Mouse (Mus musculus) CH12.LX (cell line): ENCODE data around the gene Efcab5. TPM values are rescaled to one million over a fixed set of nuclear protein-coding genes. Genes with fewer than 3 reads are reported as not detected.

Experiments used
- DNase-seq: peaks from one replicate; pipeline ENCODE4 v3.0.0-alpha.2; 2013; ENCODE audit errors: extremely low read depth
- H3K27ac ChIP-seq: 2 replicates; pipeline ENCODE4 v1.5.1; 2012; ENCODE audit warnings: low read depth, mild to moderate bottlenecking, control low read depth, moderate library complexity; ENCODE audit not compliant: insufficient read depth
- H3K27me3 ChIP-seq: replicated peaks from 2 replicates; pipeline ENCODE3; 2012; ENCODE audit warnings: inconsistent platforms
- H3K36me3 ChIP-seq, 2 experiments: replicated peaks in 1 of 2; 2 replicates each; pipeline versions ENCODE3 to v1.6.1; 2012; ENCODE audit warnings: inconsistent platforms in 1 of 2, low read length in 1 of 2, mild to moderate bottlenecking in 1 of 2, mixed read lengths in 1 of 2, moderate library complexity in 1 of 2; ENCODE audit not compliant: control insufficient read depth in 1 of 2, insufficient read depth in 1 of 2
- H3K4me1 ChIP-seq, 2 experiments: 2 replicates each; pipeline ENCODE4 v1.6.1; 2012; ENCODE audit warnings: inconsistent platforms in 1 of 2, moderate library complexity in 1 of 2; ENCODE audit not compliant: insufficient read depth in 2 of 2, control insufficient read depth in 1 of 2
- H3K4me2 ChIP-seq: 2 replicates; pipeline ENCODE4 v1.6.1; 2012; ENCODE audit warnings: low read depth, mild to moderate bottlenecking, control low read depth; ENCODE audit not compliant: poor library complexity, insufficient read depth, severe bottlenecking
- H3K4me3 ChIP-seq, 3 experiments: fragments of 150-350 bp in 1 of 3; sonication (generic) in 1 of 3; replicated peaks in 1 of 3; 2 replicates each; pipeline versions ENCODE3 to v1.5.1; 2011 to 2012; ENCODE audit warnings: low read depth in 2 of 3, low read length in 2 of 3, mild to moderate bottlenecking in 2 of 3, moderate library complexity in 2 of 3, control low read depth in 1 of 3, improper control_type of control experiment in 1 of 3, inconsistent platforms in 1 of 3, mixed read lengths in 1 of 3; ENCODE audit not compliant: poor library complexity in 1 of 3
- H3K79me2 ChIP-seq: replicated peaks from 2 replicates; pipeline ENCODE4 v1.6.1; 2012; ENCODE audit warnings: mild to moderate bottlenecking, moderate library complexity; ENCODE audit not compliant: control insufficient read depth, poor library complexity, insufficient read depth, severe bottlenecking; ENCODE audit errors: extremely low read depth
- H3K9ac ChIP-seq: 2 replicates; pipeline ENCODE4 v1.6.1; 2012; ENCODE audit warnings: low read depth, mild to moderate bottlenecking, control low read depth, moderate library complexity; ENCODE audit not compliant: insufficient read depth
- H3K9me3 ChIP-seq: replicated peaks from 2 replicates; pipeline ENCODE3; 2012; ENCODE audit warnings: low read length, inconsistent platforms, mixed read lengths
- CHD1 ChIP-seq: IDR thresholded peaks from 2 replicates; pipeline ENCODE4 v1.6.1; 2012; ENCODE audit warnings: low read depth, low read length, improper control_type of control experiment, inconsistent platforms
- CHD2 ChIP-seq: IDR thresholded peaks from 2 replicates; pipeline ENCODE4 v1.6.1; 2011; ENCODE audit warnings: low read length, improper control_type of control experiment
- CTCF ChIP-seq, 2 experiments: IDR thresholded peaks in 1 of 2; conservative IDR thresholded peaks in 1 of 2; 2 replicates each; pipeline ENCODE4 v1.5.1; 2011 to 2012; ENCODE audit warnings: low read depth in 2 of 2, low read length in 2 of 2, improper control_type of control experiment in 1 of 2, inconsistent platforms in 1 of 2, mild to moderate bottlenecking in 1 of 2, moderate library complexity in 1 of 2
- E2F4 ChIP-seq: IDR thresholded peaks from 2 replicates; pipeline ENCODE4 v1.6.1; 2011; ENCODE audit warnings: low read depth, low read length, improper control_type of control experiment; ENCODE audit not compliant: insufficient replicate concordance
- HCFC1 ChIP-seq: IDR thresholded peaks from 2 replicates; pipeline ENCODE4 v1.6.1; 2012; ENCODE audit warnings: low read depth, mild to moderate bottlenecking, inconsistent platforms, low read length, improper control_type of control experiment
- IRF4 ChIP-seq: IDR thresholded peaks from 2 replicates; pipeline ENCODE4 v1.6.1; 2014; ENCODE audit warnings: low read depth, mild to moderate bottlenecking, inconsistent platforms, low read length, improper control_type of control experiment
- KAT2A ChIP-seq: IDR thresholded peaks from 2 replicates; pipeline ENCODE4 v1.6.1; 2012; ENCODE audit warnings: low read length, improper control_type of control experiment, inconsistent platforms; ENCODE audit not compliant: insufficient replicate concordance
- MAFK ChIP-seq: IDR thresholded peaks from 2 replicates; pipeline ENCODE4 v1.6.1; 2011; ENCODE audit warnings: low read length, improper control_type of control experiment; ENCODE audit not compliant: insufficient replicate concordance
- MAZ ChIP-seq: IDR thresholded peaks from 2 replicates; pipeline ENCODE4 v1.6.1; 2012; ENCODE audit warnings: low read depth, mild to moderate bottlenecking, inconsistent platforms, low read length, improper control_type of control experiment, moderate library complexity
- MXI1 ChIP-seq: IDR thresholded peaks from 2 replicates; pipeline ENCODE4 v1.6.1; 2011; ENCODE audit warnings: mild to moderate bottlenecking, low read depth, low read length, improper control_type of control experiment
- MYC ChIP-seq: IDR thresholded peaks from 2 replicates; pipeline ENCODE4 v1.6.1; 2011; ENCODE audit warnings: low read depth, mild to moderate bottlenecking, improper control_type of control experiment, low read length
- POLR2A ChIP-seq: IDR thresholded peaks from 2 replicates; pipeline ENCODE4 v1.6.1; 2011; ENCODE audit warnings: low read depth, mild to moderate bottlenecking, improper control_type of control experiment, low read length
- SIN3A ChIP-seq: IDR thresholded peaks from 2 replicates; pipeline ENCODE4 v1.6.1; 2012; ENCODE audit warnings: low read length, improper control_type of control experiment, inconsistent platforms
- TBP ChIP-seq: conservative IDR thresholded peaks from 2 replicates; pipeline ENCODE4 v1.6.1; 2011; ENCODE audit warnings: low read depth, low read length, improper control_type of control experiment
- USF1 ChIP-seq: IDR thresholded peaks from 2 replicates; pipeline ENCODE4 v1.6.1; 2014; ENCODE audit warnings: low read depth, mild to moderate bottlenecking, inconsistent platforms, low read length, improper control_type of control experiment
- ZNF384 ChIP-seq: IDR thresholded peaks from 2 replicates; pipeline ENCODE4 v1.6.1; 2012; ENCODE audit warnings: low read depth, low read length, improper control_type of control experiment, inconsistent platforms
- dilution Hi-C: fragments of 300-500 bp; cut with MboI; formaldehyde crosslinking; loops from 2 replicates; pipeline ENCODE4 v1.14.3; 2020; ENCODE audit warnings: low sequenced_read_pairs; ENCODE audit not compliant: extremely low pct_unique_long_range_greater_than_20kb, extremely low pct_ligation_motif_present
- in situ Hi-C: fragments of 300-500 bp; cut with MboI; formaldehyde crosslinking; loops from 3 replicates; pipeline ENCODE4 v1.14.3; 2019; ENCODE audit warnings: low sequenced_read_pairs, low pct_ligation_motif_present, low pct_unique_long_range_greater_than_20kb, mixed read lengths
- polyA plus RNA-seq: library from polyadenylated mRNA; unstranded; fragments of >175 nt; gene quantifications from 2 replicates; pipeline ENCODE4 v1.2.1, GENCODE M21; 2012; ENCODE audit warnings: low read depth; ENCODE audit not compliant: insufficient read length
- total RNA-seq, 2 experiments: library from RNA; depleted of rRNA; stranded (reverse); fragments of 300-350 nt in 1 of 2; fragments of >200 nt in 1 of 2; gene quantifications; 2 replicates each; pipeline ENCODE4 v1.2.3; 2012 to 2014

Efcab5 gene
- total and polyA plus RNA-seq, 3 experiments: 0.24 to 0.43 (median 0.38) TPM

- Histone ChIP-seq H3K79me2 (no peaks in the 10 kb centered on the region), H3K9ac (no peak overlapping the region), H3K4me1 (peaks cover 0 to 9% of the 10 kb centered on the region in 2 experiments; a peak in 2 of 4 replicates), H3K36me3 (no peaks in the 10 kb centered on the region), H3K4me2 (no peak overlapping the region), H3K4me3 (no peak overlapping the region), H3K27me3 (no peaks in the 10 kb centered on the region), H3K27ac (no peak overlapping the region), H3K9me3 (no peaks in the 10 kb centered on the region)
- in situ Hi-C loops (no loop called here), dilution Hi-C loops (no loop called here)
- DNase-seq: no peak
- no peak for TF ChIP-seq HCFC1
- no peak for TF ChIP-seq MYC
- TF ChIP-seq SIN3A: no peak
Measured at GRCm38 (mm10) chr11:77182616-77183015, 6.2 kb downstream of the Efcab5 start.

- in situ Hi-C loops (no loop called here), dilution Hi-C loops (no loop called here)
- no peak overlapping the region for H3K4me2 ChIP-seq
- DNase-seq: no peak
- H3K9ac ChIP-seq: no peak overlapping the region
- no peaks in the 10 kb centered on the region for H3K27me3 ChIP-seq
- no peaks in the 10 kb centered on the region for H3K79me2 ChIP-seq
- H3K36me3 ChIP-seq: no peaks in the 10 kb centered on the region
- H3K27ac ChIP-seq: no peak overlapping the region
- H3K4me3 ChIP-seq: no peak overlapping the region
- no peaks in the 10 kb centered on the region for H3K9me3 ChIP-seq
- peaks cover 0 to 9% of the 10 kb centered on the region in 2 experiments; a peak in 2 of 4 replicates for H3K4me1 ChIP-seq
- TF ChIP-seq MXI1 (no peak), CHD1 (no peak), E2F4 (no peak)
Measured at GRCm38 (mm10) chr11:77182041-77182440, 6.7 kb downstream of the Efcab5 start.

GRCm38 (mm10) chr11:77181528-77181927 is 7.2 kb downstream of the Efcab5 start:
- dilution Hi-C loops (no loop called here), in situ Hi-C loops (no loop called here)
- Histone ChIP-seq H3K4me1 (peaks cover 0 to 9% of the 10 kb centered on the region in 2 experiments; a peak in 2 of 4 replicates), H3K4me2 (no peak overlapping the region), H3K9me3 (no peaks in the 10 kb centered on the region), H3K9ac (no peak overlapping the region), H3K4me3 (no peak overlapping the region), H3K36me3 (no peaks in the 10 kb centered on the region), H3K79me2 (no peaks in the 10 kb centered on the region), H3K27me3 (no peaks in the 10 kb centered on the region), H3K27ac (no peak overlapping the region)
- DNase-seq: no peak
- no peak for TF ChIP-seq E2F4
- no peak for TF ChIP-seq KAT2A
- no peak for TF ChIP-seq CTCF (conservative IDR thresholded peaks at IDR 0.05 in 1 of 2, IDR thresholded peaks at IDR 0.05 in 1 of 2; ENCODE audit: low read depth in 2 of 2, low read length in 2 of 2)
- no peak for TF ChIP-seq POLR2A
- no peak for TF ChIP-seq IRF4
- TF ChIP-seq CHD2: no peak
- no peak for TF ChIP-seq USF1
- TF ChIP-seq MAFK: no peak
- no peak for TF ChIP-seq HCFC1
- no peak for TF ChIP-seq TBP
- no peak for TF ChIP-seq MAZ
- no peak for TF ChIP-seq MYC
- TF ChIP-seq ZNF384: no peak
